Mouse (Mus musculus) ES-E14 (cell line): ENCODE results near the gene Fscn2. TPM values are rescaled to one million over a fixed set of nuclear protein-coding genes. Genes with fewer than 3 reads are reported as not detected.

Experiments
- DNase-seq: peaks from one replicate; pipeline ENCODE4 v3.0.0-alpha.2; 2013; ENCODE audit warnings: low read depth, low spot score
- H3K27ac ChIP-seq: 2 replicates; pipeline ENCODE4 v1.5.1; 2012; ENCODE audit warnings: low read depth, mild to moderate bottlenecking, low read length, moderate library complexity, mixed read lengths; ENCODE audit not compliant: poor library complexity, insufficient read depth, severe bottlenecking
- H3K36me3 ChIP-seq: 2 replicates; pipeline ENCODE4 v1.6.1; 2012; ENCODE audit warnings: mild to moderate bottlenecking, low read length, moderate library complexity, mixed read lengths; ENCODE audit not compliant: control insufficient read depth, poor library complexity, insufficient read depth, severe bottlenecking
- H3K4me1 ChIP-seq, 2 experiments: fragments of 150-350 bp in 1 of 2; sonication (generic) in 1 of 2; 2 replicates each; pipeline ENCODE4 v1.6.1; 2012; ENCODE audit warnings: low read length in 2 of 2, mild to moderate bottlenecking in 1 of 2, mixed read lengths in 1 of 2; ENCODE audit not compliant: control insufficient read depth in 2 of 2, insufficient read depth in 2 of 2, poor library complexity in 1 of 2
- H3K4me3 ChIP-seq, 2 experiments: fragments of 150-350 bp in 1 of 2; sonication (generic) in 1 of 2; 2 replicates each; pipeline ENCODE4 v1.5.1; 2012; ENCODE audit warnings: low read length in 2 of 2, low read depth in 1 of 2, mild to moderate bottlenecking in 1 of 2, mixed read lengths in 1 of 2; ENCODE audit not compliant: insufficient read depth in 1 of 2, poor library complexity in 1 of 2, severe bottlenecking in 1 of 2
- H3K9ac ChIP-seq: 2 replicates; pipeline ENCODE4 v1.6.1; 2012; ENCODE audit warnings: low read depth, mild to moderate bottlenecking, low read length, mixed read lengths; ENCODE audit not compliant: poor library complexity, insufficient read depth, severe bottlenecking
- H3K9me3 ChIP-seq: fragments of 150-350 bp; sonication (generic); 2 replicates; pipeline ENCODE4 v1.6.1; 2012; ENCODE audit warnings: low read depth, mild to moderate bottlenecking, low read length; ENCODE audit not compliant: control insufficient read depth, insufficient read depth
- CHD2 ChIP-seq: IDR thresholded peaks from 2 replicates; pipeline ENCODE4 v1.6.1; 2014; ENCODE audit warnings: mild to moderate bottlenecking, low read depth, low read length, inconsistent platforms
- HCFC1 ChIP-seq: IDR thresholded peaks from 2 replicates; pipeline ENCODE4 v1.6.1; 2012; ENCODE audit warnings: low read length, inconsistent platforms, borderline replicate concordance; ENCODE audit not compliant: insufficient read depth
- MAFK ChIP-seq: IDR thresholded peaks from 2 replicates; pipeline ENCODE4 v1.6.1; 2014; ENCODE audit warnings: mild to moderate bottlenecking, low read depth, low read length, inconsistent platforms; ENCODE audit not compliant: insufficient read depth
- ZC3H11A ChIP-seq: IDR thresholded peaks from 2 replicates; pipeline ENCODE4 v1.6.1; 2012; ENCODE audit warnings: low read depth, mild to moderate bottlenecking, inconsistent platforms, low read length, borderline replicate concordance
- ZNF384 ChIP-seq: IDR thresholded peaks from 2 replicates; pipeline ENCODE4 v1.6.1; 2012; ENCODE audit warnings: low read depth, low read length, inconsistent platforms
- in situ Hi-C, 2 experiments: fragments of 600-800 bp; cut with MboI; formaldehyde crosslinking; loops; one replicate each; pipeline ENCODE4 v1.15.1; 2025; ENCODE audit warnings: low sequenced_read_pairs in 2 of 2, inconsistent platforms in 1 of 2; ENCODE audit not compliant: unreplicated experiment in 2 of 2
- total RNA-seq: library from RNA; depleted of rRNA; stranded (reverse); fragments of 300-350 nt; gene quantifications from 2 replicates; pipeline ENCODE4 v1.2.3, GENCODE M21; 2012; rRNA removed

Gene Fscn2
- total RNA-seq = 0.31 and 0.42 TPM in 2 replicates

GRCm38 (mm10) chr11:120361295-120361694 lies at the start of gene Fscn2:
Gene Fscn2 (plus strand): TSS chr11:120361534.
- Histone ChIP-seq H3K36me3 (no peaks in the 10 kb centered on the region), H3K4me1 (peaks cover 0 to 17% of the 10 kb centered on the region in 2 experiments; a peak in 1 of 4 replicates), H3K27ac (no peak within 1 kb of the TSS), H3K9ac (no peak within 1 kb of the TSS), H3K4me3 (no peak within 1 kb of the TSS), H3K9me3 (no peaks in the 10 kb centered on the region)
- TF ChIP-seq CHD2 (no peak), MAFK (no peak), ZNF384 (no peak), ZC3H11A (no peak), HCFC1 (no peak)
- in situ Hi-C loops = no loop called here
- no peak for DNase-seq

DNA sequence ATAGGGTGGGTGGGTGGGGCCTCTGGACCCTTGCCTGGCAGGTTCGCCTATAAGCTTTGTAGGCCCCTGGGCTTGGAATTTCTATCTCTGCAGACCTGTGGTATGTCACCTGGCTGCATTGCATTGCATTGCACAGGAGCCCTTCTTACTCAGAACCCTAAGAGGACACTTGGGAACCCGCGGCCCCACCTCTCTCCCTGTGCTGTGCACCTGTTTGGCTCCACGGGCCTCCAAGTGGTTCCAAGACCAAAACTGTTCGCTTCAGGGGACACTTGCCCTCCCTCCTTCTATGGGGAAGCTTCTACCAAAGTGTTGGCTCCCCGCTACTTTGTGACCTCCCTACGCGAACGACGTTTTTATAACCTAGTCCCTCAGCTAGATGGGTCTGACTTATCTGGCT lies 49.8 kb upstream of the Fscn2 start:
- in situ Hi-C loops = no loop called here
- TF ChIP-seq MAFK (no peak), CHD2 (no peak), ZC3H11A (no peak), ZNF384 (no peak), HCFC1 (no peak)
- no peak overlapping the region for H3K27ac ChIP-seq
- DNase-seq = no peak
- no peaks in the 10 kb centered on the region; the same call in 1 of the 2 replicates for H3K9me3 ChIP-seq
- peak overlapping the region in 1 of 2 experiments; percentile 58; a peak in 2 of 4 replicates for H3K4me3 ChIP-seq
- H3K36me3 ChIP-seq = no peaks in the 10 kb centered on the region
- peaks cover 3 to 12% of the 10 kb centered on the region in 2 experiments; a peak in 2 of 4 replicates for H3K4me1 ChIP-seq
- no peak overlapping the region for H3K9ac ChIP-seq

- Histone ChIP-seq H3K27ac (no peak overlapping the region), H3K36me3 (no peaks in the 10 kb centered on the region), H3K4me1 (peaks cover 3 to 12% of the 10 kb centered on the region in 2 experiments; a peak in 2 of 4 replicates), H3K9me3 (no peaks in the 10 kb centered on the region; the same call in none of the 2 replicates), H3K9ac (no peak overlapping the region), H3K4me3 (no peak overlapping the region)
- in situ Hi-C loops = no loop called here
- TF ChIP-seq HCFC1 (no peak), MAFK (no peak), ZNF384 (no peak), ZC3H11A (no peak), CHD2 (no peak)
- DNase-seq = no peak
These were observed 49.3 kb upstream of the Fscn2 start for GRCm38 (mm10) chr11:120312069-120312468.

- in situ Hi-C loops = no loop called here
- Histone ChIP-seq H3K36me3 (no peaks in the 10 kb centered on the region), H3K27ac (no peak overlapping the region), H3K4me1 (peaks cover 3 to 12% of the 10 kb centered on the region in 2 experiments; a peak in 2 of 4 replicates), H3K9ac (no peak overlapping the region), H3K4me3 (no peak overlapping the region), H3K9me3 (no peaks in the 10 kb centered on the region; the same call in none of the 2 replicates)
- DNase-seq = no peak
- TF ChIP-seq HCFC1 = no peak
- no peak for TF ChIP-seq ZC3H11A
- no peak for TF ChIP-seq MAFK
- no peak for TF ChIP-seq ZNF384
- no peak for TF ChIP-seq CHD2
These were observed 47.2 kb upstream of the Fscn2 start for GRCm38 (mm10) chr11:120313906-120314685.
